Mouse (Mus musculus) stomach, embryonic 15.5 days (tissue): ENCODE measurements at regions not wholly inside any gene's neighbourhood (a gene's known extent, or its start where the extent isn't known, plus 50 kb on each side); places are given as distances from the start of the nearest gene placed in this dataset.
"Not testable (repeated sequence)": the region's sequence is repeated elsewhere in the genome, so short reads cannot be mapped to it uniquely, and the experiment has no call there.

ENCODE experiments used
- ATAC-seq: fragments of 200-750 bp; cut with Nextera tagmentation; 2 replicates; pipeline ENCODE4 v1.8.0; 2017; ENCODE audit warnings: low read depth, moderate number of reproducible peaks, moderate TSS enrichment; ENCODE audit not compliant: insufficient read depth, low FRiP score
- H3K27ac ChIP-seq: fragments of 300-500 bp; sonication (generic); 2 replicates; pipeline ENCODE4 v1.5.1; 2015; ENCODE audit warnings: mild to moderate bottlenecking, inconsistent platforms
- H3K27me3 ChIP-seq: fragments of 300-500 bp; sonication (generic); replicated peaks from 2 replicates; pipeline ENCODE4 v1.6.1; 2015; ENCODE audit warnings: inconsistent platforms
- H3K36me3 ChIP-seq: fragments of 300-500 bp; sonication (generic); 2 replicates; pipeline ENCODE4 v1.6.1; 2015; ENCODE audit warnings: inconsistent platforms
- H3K4me1 ChIP-seq: fragments of 300-500 bp; sonication (generic); 2 replicates; pipeline ENCODE4 v1.6.1; 2015; ENCODE audit warnings: inconsistent platforms
- H3K4me2 ChIP-seq: fragments of 300-500 bp; sonication (generic); 2 replicates; pipeline ENCODE4 v1.6.1; 2015; ENCODE audit warnings: mild to moderate bottlenecking, inconsistent platforms
- H3K4me3 ChIP-seq: fragments of 300-500 bp; sonication (generic); replicated peaks from 2 replicates; pipeline ENCODE4 v1.5.1; 2015; ENCODE audit warnings: inconsistent platforms
- H3K9ac ChIP-seq: fragments of 300-500 bp; sonication (generic); 2 replicates; pipeline ENCODE4 v1.6.1; 2015; ENCODE audit warnings: inconsistent platforms
- H3K9me3 ChIP-seq: fragments of 300-500 bp; sonication (generic); 2 replicates; pipeline ENCODE4 v1.6.1; 2016; ENCODE audit warnings: inconsistent platforms
- WGBS: fragments of 180-500 bp; shearing (Covaris S2); methylation state at CpG from one replicate; pipeline ENCODE4 v1.1.7; 2015; 5-methylcytosine and 5-hydroxymethylcytosine counted together

DNA sequence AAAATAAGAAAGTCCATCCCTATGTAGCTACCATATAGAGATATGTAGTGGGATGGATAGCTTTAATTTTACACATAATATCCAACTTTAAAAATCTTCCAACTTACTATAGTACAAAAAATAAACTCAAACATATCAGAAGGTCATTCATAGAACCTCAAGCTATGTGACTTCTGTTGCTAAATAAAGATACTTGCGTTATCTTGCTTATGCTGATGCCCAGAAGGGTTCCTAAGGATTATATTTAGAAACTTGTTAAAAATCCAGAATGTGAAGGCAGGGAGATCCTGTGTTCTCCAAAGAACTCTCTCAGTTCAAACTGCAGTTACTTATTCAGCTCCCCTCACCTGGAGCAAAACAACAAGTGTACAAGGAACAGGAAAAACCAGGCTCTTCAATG is 177.9 kb upstream of the Pcsk5 start:
- ATAC-seq: no peak
- 76% methylated on average over 1 of the region's 1 CpGs for WGBS
- H3K4me3 ChIP-seq: no peak overlapping the region
- no peaks in the 10 kb centered on the region for H3K36me3 ChIP-seq
- H3K4me1 ChIP-seq: no peaks in the 10 kb centered on the region
- no peaks in the 10 kb centered on the region for H3K9me3 ChIP-seq
- H3K27me3 ChIP-seq: no peaks in the 10 kb centered on the region
- no peak overlapping the region for H3K9ac ChIP-seq
- H3K27ac ChIP-seq: no peak overlapping the region
- H3K4me2 ChIP-seq: no peak overlapping the region

DNA sequence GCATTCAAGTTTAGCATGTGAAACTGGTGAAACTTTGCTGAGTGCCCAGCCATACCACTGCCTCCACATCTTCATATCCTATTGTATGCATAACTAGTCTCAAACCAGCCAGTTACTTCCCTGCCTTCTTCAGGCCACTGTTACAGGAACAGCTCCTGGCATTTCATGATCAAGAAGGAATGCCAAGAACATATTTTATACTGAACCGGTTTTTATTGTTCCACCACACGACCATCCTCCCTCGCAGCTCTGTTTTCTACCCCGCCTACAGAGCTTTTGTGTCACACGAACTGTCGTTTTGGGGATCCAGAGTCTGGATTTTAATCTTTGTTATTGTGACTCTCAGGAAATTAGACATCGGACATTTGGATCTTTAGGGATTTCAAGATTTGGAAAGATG is 174.6 kb upstream of the Pcsk5 start:
- Histone ChIP-seq H3K4me3 (no peak overlapping the region), H3K36me3 (no peaks in the 10 kb centered on the region), H3K9me3 (no peaks in the 10 kb centered on the region), H3K4me2 (no peak overlapping the region), H3K9ac (no peak overlapping the region), H3K27ac (no peak overlapping the region), H3K27me3 (no peaks in the 10 kb centered on the region), H3K4me1 (no peaks in the 10 kb centered on the region)
- no peak for ATAC-seq
- WGBS: 75% methylated on average over 7 of the region's 7 CpGs

GRCm38 (mm10) chr19:17997561-17997960 is 160.1 kb upstream of the Pcsk5 start:
- Histone ChIP-seq H3K4me3 (no peak overlapping the region), H3K27ac (no peak overlapping the region), H3K9me3 (no peaks in the 10 kb centered on the region), H3K4me1 (no peaks in the 10 kb centered on the region), H3K9ac (no peak overlapping the region), H3K36me3 (no peaks in the 10 kb centered on the region), H3K27me3 (no peaks in the 10 kb centered on the region), H3K4me2 (no peak overlapping the region)
- ATAC-seq: no peak
- WGBS: 84% methylated on average over 3 of the region's 3 CpGs

DNA sequence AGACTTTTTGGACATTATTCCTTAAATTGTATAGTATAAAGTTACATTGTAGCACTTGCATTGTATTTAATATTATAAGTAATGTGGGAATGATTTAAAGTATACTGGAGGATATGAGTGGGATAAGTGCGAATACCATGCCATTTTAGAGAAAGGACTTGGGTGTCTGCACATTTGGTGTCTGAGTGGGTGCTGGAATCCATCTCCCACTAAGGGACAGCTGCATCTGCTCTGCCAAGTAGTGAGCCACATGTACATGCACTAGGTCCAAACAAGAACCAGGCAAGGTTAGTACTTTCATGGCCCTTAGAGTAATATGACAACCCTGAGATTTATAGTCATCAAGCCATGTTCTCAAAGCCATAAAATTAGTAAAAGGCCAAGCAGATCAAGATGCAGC is 146.0 kb upstream of the Pcsk5 start:
- Histone ChIP-seq H3K27ac (no peak overlapping the region), H3K9me3 (no peaks in the 10 kb centered on the region), H3K4me2 (no peak overlapping the region), H3K4me1 (no peaks in the 10 kb centered on the region), H3K4me3 (no peak overlapping the region), H3K27me3 (no peaks in the 10 kb centered on the region), H3K36me3 (no peaks in the 10 kb centered on the region), H3K9ac (no peak overlapping the region)
- WGBS: 94% methylated on average over 1 of the region's 1 CpGs
- no peak for ATAC-seq

DNA sequence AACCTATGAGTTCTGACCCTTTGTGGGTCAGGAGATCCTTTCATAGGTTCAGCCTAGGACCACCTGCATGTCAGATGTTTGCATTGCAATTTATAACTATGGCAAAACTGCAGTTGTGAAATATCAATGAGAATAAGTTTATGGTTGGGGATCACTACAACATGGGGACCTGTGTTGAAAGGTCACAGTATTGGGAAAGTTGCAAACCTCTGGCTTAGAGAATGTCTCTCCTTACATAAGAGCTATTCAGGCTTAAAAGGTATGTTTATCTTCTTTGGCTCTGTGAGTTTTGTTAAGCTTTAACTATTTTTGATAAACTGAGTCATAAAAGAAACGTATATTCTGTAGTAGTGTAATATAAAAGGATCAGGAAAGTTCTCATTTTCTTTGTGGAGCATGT is 128.1 kb upstream of the Pcsk5 start:
- no peaks in the 10 kb centered on the region for H3K4me1 ChIP-seq
- H3K9ac ChIP-seq: no peak overlapping the region
- no peaks in the 10 kb centered on the region for H3K9me3 ChIP-seq
- ATAC-seq: no peak
- no peak overlapping the region for H3K4me2 ChIP-seq
- H3K4me3 ChIP-seq: no peak overlapping the region
- no peaks in the 10 kb centered on the region for H3K36me3 ChIP-seq
- 61% methylated on average over 1 of the region's 1 CpGs for WGBS
- no peak overlapping the region for H3K27ac ChIP-seq
- H3K27me3 ChIP-seq: no peaks in the 10 kb centered on the region

DNA sequence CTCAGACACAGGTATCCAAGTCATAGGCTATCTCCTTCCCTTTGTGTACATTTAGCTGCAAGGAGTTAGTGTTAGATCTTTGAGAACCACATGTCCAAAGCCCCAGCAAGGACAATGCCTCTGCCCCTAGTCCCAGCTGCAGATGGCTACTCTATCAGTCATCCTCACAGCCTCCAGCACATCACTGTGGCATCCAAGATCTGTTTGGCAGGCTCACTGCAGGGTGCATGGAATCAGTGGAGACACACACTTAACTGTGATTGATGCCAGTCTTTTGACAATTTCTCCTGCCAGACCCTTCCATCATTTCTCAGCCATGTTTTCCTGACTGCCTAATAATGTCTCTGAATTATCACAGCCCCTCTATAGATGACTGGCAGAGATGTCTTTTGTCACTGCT is 121.0 kb upstream of the Pcsk5 start:
- H3K4me3 ChIP-seq: no peak overlapping the region
- H3K27ac ChIP-seq: no peak overlapping the region
- H3K36me3 ChIP-seq: no peaks in the 10 kb centered on the region
- no peaks in the 10 kb centered on the region for H3K4me1 ChIP-seq
- no peak for ATAC-seq
- no peaks in the 10 kb centered on the region for H3K27me3 ChIP-seq
- H3K9ac ChIP-seq: no peak overlapping the region
- no peak overlapping the region for H3K4me2 ChIP-seq
- H3K9me3 ChIP-seq: no peaks in the 10 kb centered on the region

DNA sequence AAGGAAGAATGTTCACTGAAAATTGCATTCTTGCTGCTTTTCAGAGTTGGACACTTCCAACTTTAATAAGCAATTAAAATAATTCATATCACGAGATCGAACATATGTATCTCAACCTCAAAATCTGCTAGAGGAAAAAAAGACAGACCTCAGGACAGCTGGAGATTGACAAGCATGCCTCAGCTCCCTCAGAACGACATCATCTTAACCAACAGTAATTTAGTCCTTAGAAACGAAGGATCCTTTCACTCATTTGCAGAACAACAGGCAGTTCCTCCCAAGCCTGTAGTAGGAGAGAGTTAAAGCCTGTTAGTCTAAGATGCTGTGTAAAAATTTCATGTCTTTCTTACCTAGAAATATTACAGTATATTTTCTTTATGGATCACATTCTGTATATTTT is 95.2 kb upstream of the Pcsk5 start:
- Histone ChIP-seq H3K9ac (no peak overlapping the region), H3K27ac (no peak overlapping the region), H3K4me3 (no peak overlapping the region), H3K4me1 (no peaks in the 10 kb centered on the region), H3K4me2 (no peak overlapping the region), H3K36me3 (no peaks in the 10 kb centered on the region), H3K27me3 (no peaks in the 10 kb centered on the region), H3K9me3 (no peaks in the 10 kb centered on the region)
- no peak for ATAC-seq
- 74% methylated on average over 4 of the region's 4 CpGs for WGBS

GRCm38 (mm10) chr19:17927121-17927520 is 89.7 kb upstream of the Pcsk5 start:
- not testable (repeated sequence) for H3K9ac ChIP-seq, ATAC-seq, H3K36me3 ChIP-seq, H3K9me3 ChIP-seq, H3K27ac ChIP-seq, H3K4me2 ChIP-seq, H3K4me3 ChIP-seq, H3K4me1 ChIP-seq, H3K27me3 ChIP-seq
- WGBS: 91% methylated on average over 8 of the region's 8 CpGs

GRCm38 (mm10) chr19:17907579-17907978 is 70.1 kb upstream of the Pcsk5 start:
- H3K27me3 ChIP-seq: no peaks in the 10 kb centered on the region
- H3K36me3 ChIP-seq: no peaks in the 10 kb centered on the region
- H3K9me3 ChIP-seq: no peaks in the 10 kb centered on the region
- 69% methylated on average over 1 of the region's 1 CpGs for WGBS
- H3K4me3 ChIP-seq: no peak overlapping the region
- H3K4me2 ChIP-seq: no peak overlapping the region
- no peaks in the 10 kb centered on the region for H3K4me1 ChIP-seq
- H3K27ac ChIP-seq: no peak overlapping the region
- ATAC-seq: no peak
- no peak overlapping the region for H3K9ac ChIP-seq

DNA sequence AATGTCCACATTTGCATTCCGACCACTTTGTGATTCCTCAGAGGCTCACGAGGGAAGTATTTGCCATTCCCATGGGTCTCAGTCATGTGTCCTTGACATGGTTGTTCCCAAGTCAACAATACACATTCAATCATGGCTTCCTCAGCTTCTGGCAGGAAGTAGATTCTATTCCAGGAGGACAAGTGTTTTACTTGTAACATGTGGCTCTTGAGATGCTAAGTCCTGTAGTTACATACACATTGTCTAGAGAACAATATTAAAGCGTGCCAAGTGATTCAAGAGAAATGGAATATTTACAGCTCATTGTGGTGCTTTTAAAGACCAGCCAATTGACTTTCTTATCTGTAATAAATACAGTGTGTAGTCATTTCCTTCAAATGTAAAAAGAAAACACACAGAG is 66.7 kb upstream of the Pcsk5 start:
- 82% methylated on average over 3 of the region's 3 CpGs for WGBS
- no peak overlapping the region for H3K9ac ChIP-seq
- H3K4me2 ChIP-seq: no peak overlapping the region
- no peak for ATAC-seq
- no peaks in the 10 kb centered on the region for H3K27me3 ChIP-seq
- H3K9me3 ChIP-seq: no peaks in the 10 kb centered on the region
- no peaks in the 10 kb centered on the region for H3K36me3 ChIP-seq
- no peak overlapping the region for H3K27ac ChIP-seq
- no peak overlapping the region for H3K4me3 ChIP-seq
- no peaks in the 10 kb centered on the region for H3K4me1 ChIP-seq

DNA sequence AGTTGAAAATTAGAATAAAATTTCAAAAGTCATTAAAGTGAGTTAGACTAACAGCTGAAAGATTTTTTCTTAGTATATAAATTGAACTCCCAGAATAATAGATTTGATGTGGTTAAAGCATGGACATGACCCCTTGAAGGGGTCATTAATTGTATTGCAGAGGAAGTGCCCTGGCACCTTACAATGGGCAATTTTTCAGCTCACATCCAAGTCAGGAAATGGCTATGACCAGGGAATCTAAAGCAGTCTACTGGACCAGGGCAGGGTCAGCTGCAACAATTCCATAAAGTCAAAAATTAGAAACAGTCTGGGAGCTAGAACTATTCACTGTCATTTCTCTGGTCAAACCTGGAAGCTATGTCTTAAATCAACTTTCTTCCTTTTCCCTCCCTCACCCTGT is 55.2 kb upstream of the Pcsk5 start:
- Histone ChIP-seq H3K36me3 (no peaks in the 10 kb centered on the region), H3K27me3 (no peaks in the 10 kb centered on the region), H3K4me2 (no peak overlapping the region), H3K9ac (no peak overlapping the region), H3K9me3 (no peaks in the 10 kb centered on the region), H3K27ac (no peak overlapping the region), H3K4me1 (no peaks in the 10 kb centered on the region), H3K4me3 (no peak overlapping the region)
- ATAC-seq: no peak
